Mouse (Mus musculus): ENCODE results near the gene Myh1. TPM values are rescaled to one million over a fixed set of nuclear protein-coding genes. Genes with fewer than 3 reads are reported as not detected.

Myh1 gene
- total RNA-seq, 2 experiments from 2014 or later, result not detected

DNA sequence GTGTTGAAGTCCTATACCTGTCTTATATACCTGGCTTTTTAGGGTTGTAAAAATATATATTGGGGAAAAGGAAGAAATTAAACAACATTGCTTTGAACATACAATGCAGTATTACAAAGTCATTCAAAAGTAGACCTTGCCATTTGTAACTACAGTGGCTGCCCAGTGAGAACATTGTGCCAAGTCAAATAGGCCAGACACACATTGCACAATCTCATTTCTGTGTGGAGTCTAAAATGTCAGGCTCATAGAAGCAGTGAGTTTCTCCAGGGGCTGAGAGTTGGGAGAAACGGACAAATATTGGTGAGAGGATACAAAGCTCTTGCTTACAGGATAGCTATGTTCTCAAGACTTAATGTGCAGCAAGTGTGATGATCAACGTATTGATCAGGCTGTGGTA lies 30.1 kb downstream of the Myh1 start:
- ATAC-seq (replicated peaks; ENCODE audit: poor library complexity), result no peak

DNA sequence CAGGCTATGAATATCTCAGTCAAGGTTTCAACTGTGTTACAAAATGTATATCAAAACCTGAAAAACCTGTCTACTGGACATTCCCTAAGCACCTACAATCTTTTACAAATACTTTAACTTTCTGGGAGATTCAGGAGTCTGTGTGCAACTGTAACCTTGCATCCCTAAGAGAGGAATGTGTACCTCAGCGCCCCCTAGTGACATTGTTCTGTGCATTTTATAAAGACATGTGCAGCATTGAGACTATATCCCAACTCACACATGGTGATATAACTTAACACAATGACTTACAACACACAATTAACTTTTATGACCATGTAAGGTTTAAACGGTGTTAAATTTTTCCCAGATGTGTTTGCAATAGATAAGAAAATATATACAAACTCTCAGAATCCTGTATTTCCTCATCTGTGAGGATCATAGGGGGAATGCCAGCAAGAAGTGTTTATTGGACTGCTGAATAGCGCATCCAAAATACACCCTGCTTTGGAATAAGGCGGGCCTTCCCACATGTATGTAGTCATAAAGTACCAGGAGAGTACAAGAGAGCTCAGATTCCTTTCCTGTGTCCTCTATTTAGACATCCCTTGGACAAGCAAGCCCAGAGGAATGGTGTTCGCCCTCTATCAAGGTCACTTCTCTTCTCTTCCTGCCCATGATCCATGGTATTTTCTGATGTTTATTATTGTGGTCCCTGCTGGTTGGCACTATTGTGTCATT lies 35.9 kb downstream of the Myh1 start:
- no peak for ATAC-seq (replicated peaks; ENCODE audit: poor library complexity)

DNA sequence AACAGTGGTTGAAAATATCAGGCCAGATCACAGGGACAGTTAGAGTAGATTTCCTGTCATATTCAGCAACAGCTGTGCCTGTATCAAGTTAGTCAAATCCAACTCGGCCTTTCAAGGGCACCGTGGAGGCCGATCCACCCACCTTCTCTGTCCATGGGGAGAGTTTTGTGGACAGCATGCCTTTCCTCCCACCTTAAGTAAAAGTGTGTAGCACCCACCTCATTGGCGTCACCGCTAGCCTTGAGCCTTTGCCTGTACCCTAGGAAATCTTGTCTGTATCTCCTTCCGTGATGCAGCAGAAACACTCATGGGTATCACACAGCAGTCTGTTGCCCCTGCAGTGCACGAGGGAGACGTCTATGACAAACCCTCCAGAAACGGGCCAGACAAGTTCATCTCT lies 36.9 kb downstream of the Myh1 start:
- ATAC-seq (replicated peaks; ENCODE audit: poor library complexity), result no peak

DNA sequence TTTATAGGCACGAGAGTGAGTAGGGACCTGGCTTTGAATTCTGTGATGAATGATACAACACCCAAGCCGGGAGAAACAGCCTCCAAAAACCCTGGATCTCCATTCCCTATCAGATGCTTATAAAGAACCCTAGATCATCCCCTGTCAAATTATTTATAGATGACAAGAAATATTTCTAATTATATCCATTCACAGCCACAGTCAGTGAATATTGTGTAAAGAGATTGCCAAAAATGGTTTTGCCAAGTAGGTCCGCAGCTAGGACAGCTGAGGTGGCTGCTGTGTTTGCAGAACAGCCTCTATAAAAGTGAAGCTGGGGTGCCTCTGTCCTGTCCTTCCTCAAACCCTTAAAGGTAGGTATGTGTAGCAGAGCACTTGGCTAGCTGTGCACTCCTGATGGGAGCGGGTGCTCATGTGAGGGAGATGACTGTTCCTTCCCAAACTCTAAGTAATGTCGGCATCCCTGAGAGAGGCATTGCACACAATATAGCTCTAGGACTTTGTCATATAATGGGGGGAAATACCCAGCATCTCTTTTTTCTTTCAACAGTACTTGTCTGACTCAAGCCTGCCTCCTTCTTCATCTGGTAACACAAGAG lies 37.7 kb downstream of the Myh1 start, which contains the start of gene Myh4:
Gene Myh4, plus strand, starts transcription at position 549 of the 599 bp plus-strand sequence.
- no peak for ATAC-seq (replicated peaks; ENCODE audit: poor library complexity)

DNA sequence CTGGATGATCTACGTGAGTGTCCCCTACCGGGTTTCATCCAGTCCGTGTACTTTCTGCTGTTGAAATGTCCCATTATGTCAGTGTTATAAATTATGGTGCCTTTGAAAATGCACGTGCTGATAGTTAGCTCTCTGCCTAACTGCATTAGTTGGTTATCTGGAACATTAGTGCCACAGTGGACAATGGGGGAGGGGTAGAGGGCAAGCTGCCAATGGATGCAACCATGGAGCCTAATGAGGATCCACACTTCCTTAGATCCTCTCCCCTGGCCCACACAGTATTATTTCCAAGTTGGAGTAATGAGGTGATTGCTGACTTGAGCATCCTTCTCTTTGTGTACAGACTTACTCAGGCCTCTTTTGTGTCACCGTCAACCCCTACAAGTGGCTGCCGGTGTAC lies 41.2 kb downstream of the Myh1 start:
- ATAC-seq (replicated peaks; ENCODE audit: poor library complexity), result no peak

DNA sequence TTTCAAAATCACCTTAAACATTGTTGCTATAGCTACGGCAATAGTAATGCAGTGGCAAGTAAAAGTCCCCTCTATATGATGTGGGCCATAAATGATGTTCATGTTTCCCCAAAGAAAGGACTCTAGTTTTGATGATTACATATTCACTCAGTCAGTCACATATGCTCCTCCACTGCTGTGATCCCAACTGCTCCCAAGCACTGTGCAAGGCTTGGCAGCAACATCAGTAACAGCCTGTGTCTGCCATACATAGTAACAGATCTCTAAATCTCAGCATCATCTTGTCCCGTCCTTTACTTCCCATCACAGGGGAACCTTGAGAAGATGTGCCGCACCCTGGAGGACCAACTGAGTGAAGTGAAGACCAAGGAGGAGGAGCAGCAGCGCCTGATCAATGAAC lies 53.8 kb downstream of the Myh1 start:
- ATAC-seq (replicated peaks; ENCODE audit: poor library complexity), result no peak

DNA sequence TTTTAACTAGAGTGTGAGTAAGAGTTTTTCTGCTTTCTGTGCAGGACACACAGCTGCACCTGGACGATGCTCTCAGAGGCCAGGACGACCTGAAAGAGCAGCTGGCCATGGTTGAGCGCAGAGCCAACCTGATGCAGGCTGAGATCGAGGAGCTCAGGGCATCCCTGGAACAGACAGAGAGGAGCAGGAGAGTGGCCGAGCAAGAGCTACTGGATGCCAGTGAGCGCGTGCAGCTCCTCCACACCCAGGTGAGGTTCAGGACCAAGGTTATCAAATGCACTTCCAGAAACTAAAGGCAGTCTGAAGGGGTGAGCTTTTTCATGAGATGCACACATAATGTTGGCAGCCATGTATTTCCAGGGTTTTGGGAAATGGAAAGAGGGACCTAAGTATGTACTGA lies 57.2 kb downstream of the Myh1 start:
- no peak for ATAC-seq (replicated peaks; ENCODE audit: poor library complexity)

DNA sequence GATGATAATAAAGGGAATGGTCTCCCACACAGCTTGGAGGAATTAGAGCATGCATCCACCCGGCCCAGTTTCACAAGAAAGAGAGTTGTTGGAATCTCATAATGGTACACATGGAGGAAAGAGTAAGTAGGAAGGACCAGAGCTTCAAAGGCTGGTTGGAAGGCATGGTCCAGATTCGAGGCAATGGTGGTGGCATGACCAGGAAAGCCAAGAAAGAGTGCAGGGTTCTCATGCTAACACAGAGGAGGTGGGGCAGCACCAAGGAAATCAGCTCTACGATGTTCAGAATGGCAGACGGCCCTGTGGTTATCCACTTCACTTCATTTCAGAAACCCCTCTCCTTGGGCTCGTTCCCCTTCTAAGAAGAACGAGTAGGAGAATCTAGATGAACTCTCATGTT lies 61.1 kb downstream of the Myh1 start:
- no peak for ATAC-seq (replicated peaks; ENCODE audit: poor library complexity)

Other genes starting within 250 kb of the Myh1 start
- not detected in 2 replicates for gene Tmem238l, start 243.4 kb upstream of the Myh1 start, total RNA-seq (2015)
- gene Tmem238l, start 243.4 kb upstream of the Myh1 start, total RNA-seq (2017), result not detected in 2 replicates
- 2.1 and 2.7 TPM in 2 replicates for gene Tmem220, start 174.9 kb upstream of the Myh1 start, total RNA-seq (2015)
- 0.87 and 1.5 TPM in 2 replicates for gene Tmem220, start 174.9 kb upstream of the Myh1 start, total RNA-seq (2017)
- gene Adprm, start 147.5 kb upstream of the Myh1 start, total RNA-seq (2015), result 45.6 and 55.3 TPM in 2 replicates
- gene Adprm, start 147.5 kb upstream of the Myh1 start, total RNA-seq (2017), result 29.0 and 38.4 TPM in 2 replicates
- gene Sco1, start 147.4 kb upstream of the Myh1 start, total RNA-seq (2015), result 16.4 and 17.4 TPM in 2 replicates
- 32.8 and 47.5 TPM in 2 replicates for gene Sco1, start 147.4 kb upstream of the Myh1 start, total RNA-seq (2017)
- gene Myh3, start 121.8 kb upstream of the Myh1 start, total RNA-seq (2015), result not detected in 2 replicates
- not detected in 2 replicates for gene Myh3, start 121.8 kb upstream of the Myh1 start, total RNA-seq (2017)
- not detected in 2 replicates for gene Myh2, start 29.0 kb upstream of the Myh1 start, total RNA-seq (2015)
- not detected in 2 replicates for gene Myh2, start 29.0 kb upstream of the Myh1 start, total RNA-seq (2017)
- not detected in 2 replicates for gene Myh4, start 38.0 kb downstream of the Myh1 start, total RNA-seq (2015)
- gene Myh4, start 38.0 kb downstream of the Myh1 start, total RNA-seq (2017), result not detected in 2 replicates
- gene Myh8, start 77.1 kb downstream of the Myh1 start, total RNA-seq (2015), result not detected in 2 replicates
- gene Myh8, start 77.1 kb downstream of the Myh1 start, total RNA-seq (2017), result not detected in 2 replicates
- not detected in 2 replicates for gene Myh13, start 121.6 kb downstream of the Myh1 start, total RNA-seq (2015)
- gene Myh13, start 121.6 kb downstream of the Myh1 start, total RNA-seq (2017), result not detected in 2 replicates

Measured in megakaryocyte progenitor cell, adult 5-6 weeks (primary cell).